Mouse (Mus musculus) lung, embryonic 14.5 days (tissue): ENCODE data around the gene Tjp3. TPM values are rescaled to one million over a fixed set of nuclear protein-coding genes. Genes with fewer than 3 reads are reported as not detected.

Source experiments
- ATAC-seq: fragments of 200-750 bp; cut with Nextera tagmentation; 2 replicates; pipeline ENCODE4 v1.8.0; 2017; ENCODE audit warnings: mild to moderate bottlenecking, moderate TSS enrichment, moderate library complexity; ENCODE audit not compliant: insufficient read depth
- DNase-seq: peaks from one replicate; pipeline ENCODE4 v3.0.0-alpha.2; 2015
- H3K27ac ChIP-seq: fragments of 300-500 bp; sonication (generic); 2 replicates; pipeline ENCODE4 v1.5.1; 2014; ENCODE audit warnings: low read depth, mild to moderate bottlenecking, moderate library complexity
- H3K27me3 ChIP-seq: fragments of 300-500 bp; sonication (generic); 2 replicates; pipeline ENCODE4 v1.6.1; 2014; ENCODE audit warnings: low read length, control low read depth; ENCODE audit not compliant: insufficient read depth
- H3K36me3 ChIP-seq: fragments of 300-500 bp; sonication (generic); 2 replicates; pipeline ENCODE4 v1.6.1; 2014; ENCODE audit warnings: control low read depth; ENCODE audit not compliant: insufficient read depth
- H3K4me1 ChIP-seq: fragments of 300-500 bp; sonication (generic); 2 replicates; pipeline ENCODE4 v1.6.1; 2014; ENCODE audit warnings: antibody characterized with exemption, control low read depth; ENCODE audit not compliant: insufficient read depth
- H3K4me2 ChIP-seq: fragments of 300-500 bp; sonication (generic); 2 replicates; pipeline ENCODE4 v1.6.1; 2014; ENCODE audit warnings: mild to moderate bottlenecking
- H3K4me3 ChIP-seq: fragments of 300-500 bp; sonication (generic); 2 replicates; pipeline ENCODE4 v1.5.1; 2014; ENCODE audit warnings: low read depth, low read length
- H3K9ac ChIP-seq: fragments of 300-500 bp; sonication (generic); 2 replicates; pipeline ENCODE4 v1.6.1; 2014
- H3K9me3 ChIP-seq: fragments of 300-500 bp; sonication (generic); 2 replicates; pipeline ENCODE4 v1.6.1; 2016; ENCODE audit warnings: low read depth, low read length, control low read depth
- CTCF ChIP-seq: IDR thresholded peaks from 2 replicates; pipeline ENCODE4 v1.5.1; 2016; ENCODE audit warnings: antibody characterized with exemption, low read depth
- WGBS: fragments of 180-500 bp; shearing (Covaris S2); extraction: QIAGEN DNeasy Blood & Tissue Kit; methylation state at CpG from one replicate; pipeline ENCODE4 v1.1.7; 2014; 5-methylcytosine and 5-hydroxymethylcytosine counted together
- polyA plus RNA-seq: library from polyadenylated mRNA; unstranded; fragments of >200 nt; fragmentation: Nextera tagmentation; extraction: Ambion mirVana; gene quantifications from 2 replicates; pipeline ENCODE4 v1.2.1, GENCODE M21; 2014

Tjp3 gene
- polyA plus RNA-seq, 1 experiment from 2014 or later, result 17.2 TPM

DNA sequence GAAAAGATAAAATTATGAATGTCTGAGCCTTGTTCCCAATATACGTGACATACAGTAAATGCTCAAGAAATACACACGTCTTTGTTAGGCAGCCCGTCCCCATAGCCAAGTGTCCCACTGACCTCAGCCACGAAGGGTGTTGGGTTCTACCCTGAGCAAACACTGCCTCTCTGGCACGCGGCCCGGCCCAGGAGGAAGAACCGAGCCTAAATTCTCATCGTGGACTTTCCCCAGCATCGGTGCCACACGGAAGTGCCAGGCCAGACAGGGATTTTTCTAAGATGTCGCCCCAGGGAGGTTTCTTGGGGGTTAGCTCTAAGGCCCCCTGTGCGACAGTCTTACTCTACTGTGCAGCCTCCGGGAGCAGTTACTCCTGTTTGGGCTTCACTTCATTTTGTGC is 1.6 kb downstream of the Tjp3 start:
- H3K4me1 ChIP-seq, result peaks cover 14% of the 10 kb centered on the region
- 43% methylated on average over 14 of the region's 14 CpGs for WGBS
- ATAC-seq (no peak), DNase-seq (no peak)
- TF ChIP-seq CTCF, result no peak
- H3K4me3 ChIP-seq, result no peak overlapping the region
- H3K36me3 ChIP-seq, result no peaks in the 10 kb centered on the region
- no peaks in the 10 kb centered on the region for H3K9me3 ChIP-seq
- H3K4me2 ChIP-seq, result peak overlapping the region; percentile 53
- H3K27ac ChIP-seq, result no peak overlapping the region
- H3K9ac ChIP-seq, result no peak overlapping the region
- H3K27me3 ChIP-seq, result peaks cover 22% of the 10 kb centered on the region

DNA sequence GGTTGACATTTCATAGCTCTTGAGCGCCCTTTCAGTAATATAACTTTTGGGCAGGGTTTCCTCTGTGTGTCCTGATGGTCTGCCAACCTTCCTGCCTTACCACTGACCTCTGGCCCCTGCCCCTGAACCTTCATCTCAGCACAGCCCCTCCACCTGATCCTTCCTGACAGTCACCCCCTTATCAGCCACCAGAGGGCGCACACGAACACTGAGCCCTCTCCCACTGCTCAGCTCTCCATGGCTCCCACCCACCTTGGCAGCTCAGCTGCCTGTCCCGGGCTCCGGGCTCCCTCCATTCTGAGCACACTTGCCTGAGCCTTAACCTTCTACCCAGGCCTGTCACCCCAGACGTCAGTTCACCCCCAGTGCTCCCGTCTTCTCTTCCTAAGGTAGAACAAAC is 2.1 kb downstream of the Tjp3 start:
- Histone ChIP-seq H3K36me3 (no peaks in the 10 kb centered on the region), H3K27me3 (peaks cover 27% of the 10 kb centered on the region), H3K4me2 (peak overlapping the region; percentile 53), H3K9ac (no peak overlapping the region), H3K27ac (no peak overlapping the region), H3K4me1 (peaks cover 10% of the 10 kb centered on the region), H3K9me3 (no peaks in the 10 kb centered on the region), H3K4me3 (no peak overlapping the region)
- peak; percentile 94 for TF ChIP-seq CTCF
- 3% methylated on average over 7 of the region's 7 CpGs for whole genome bisulfite sequencing
- DNase-seq (peak; percentile 85), ATAC-seq (no peak)

DNA sequence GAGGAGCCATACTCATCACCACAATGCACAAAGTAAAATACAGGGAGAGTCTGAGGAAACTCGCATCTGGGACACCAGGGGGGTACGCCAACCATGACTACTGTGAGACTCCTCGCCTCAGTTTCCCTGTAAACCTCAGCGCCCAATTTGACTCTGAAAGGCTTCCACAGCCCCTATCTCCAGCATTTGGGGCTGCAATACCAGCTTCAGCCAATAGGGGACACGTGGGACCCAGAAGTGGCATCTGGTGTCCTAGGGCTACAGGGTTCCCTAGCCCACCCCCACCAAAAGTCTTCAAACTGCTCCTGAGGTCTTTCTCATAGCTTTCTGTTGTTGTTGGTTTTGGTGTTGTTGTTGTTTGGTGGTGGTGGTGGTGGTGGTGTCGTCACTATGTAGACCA is 2.8 kb downstream of the Tjp3 start:
- WGBS, result 29% methylated on average over 6 of the region's 6 CpGs
- ATAC-seq (no peak), DNase-seq (peak; percentile 66)
- no peak overlapping the region for H3K9ac ChIP-seq
- peaks cover 4% of the 10 kb centered on the region for H3K4me1 ChIP-seq
- no peak overlapping the region for H3K4me3 ChIP-seq
- peaks cover 34% of the 10 kb centered on the region for H3K27me3 ChIP-seq
- H3K36me3 ChIP-seq, result no peaks in the 10 kb centered on the region
- TF ChIP-seq CTCF, result peak; percentile 74
- H3K9me3 ChIP-seq, result no peaks in the 10 kb centered on the region
- H3K27ac ChIP-seq, result no peak overlapping the region
- no peak overlapping the region; the same call in 1 of the 2 replicates for H3K4me2 ChIP-seq

DNA sequence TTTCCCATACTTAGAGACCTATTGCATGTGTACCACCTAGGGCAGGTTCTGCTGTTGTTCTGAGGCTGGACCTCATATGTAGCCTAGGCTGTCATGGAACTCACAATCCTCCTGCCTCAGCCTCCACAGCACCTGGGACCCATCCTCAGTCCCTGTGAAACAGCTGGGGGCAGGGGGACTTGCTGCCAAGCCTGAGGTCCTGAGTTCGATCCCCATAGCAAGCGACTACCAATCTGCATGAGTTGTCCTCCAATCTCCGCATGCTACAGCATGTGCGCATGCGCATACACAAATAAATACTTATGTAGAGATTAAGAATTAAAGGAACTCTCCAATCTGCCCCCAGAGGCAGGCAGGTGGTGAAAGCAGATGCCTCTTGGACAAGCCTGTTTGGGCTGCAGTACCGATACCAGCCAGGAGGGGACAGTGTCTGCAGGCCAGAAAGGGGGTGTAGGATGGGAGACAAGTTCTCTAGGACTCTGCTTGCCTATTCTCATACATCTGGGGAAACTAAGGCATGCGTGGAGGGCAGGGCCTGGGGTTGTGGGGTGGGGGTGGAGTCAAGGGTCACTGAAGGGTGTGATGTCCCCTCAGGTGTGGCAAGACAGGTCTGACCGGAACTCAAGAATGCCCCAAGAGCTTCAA is 3.7 kb downstream of the Tjp3 start:
- DNase-seq, result peak; percentile 60
- no peak overlapping the region for H3K4me3 ChIP-seq
- H3K9ac ChIP-seq, result no peak overlapping the region
- H3K4me1 ChIP-seq, result 0 out of 2 replicates have a peak, but pooled peaks cover 2% of the 10 kb centered on the region
- H3K27ac ChIP-seq, result no peak overlapping the region
- H3K9me3 ChIP-seq, result no peaks in the 10 kb centered on the region
- peak; percentile 94 for TF ChIP-seq CTCF
- no peaks in the 10 kb centered on the region for H3K36me3 ChIP-seq
- no peak for ATAC-seq
- 56% methylated on average over 8 of the region's 8 CpGs for WGBS
- H3K27me3 ChIP-seq, result peaks cover 43% of the 10 kb centered on the region
- H3K4me2 ChIP-seq, result peak overlapping the region; percentile 33

DNA sequence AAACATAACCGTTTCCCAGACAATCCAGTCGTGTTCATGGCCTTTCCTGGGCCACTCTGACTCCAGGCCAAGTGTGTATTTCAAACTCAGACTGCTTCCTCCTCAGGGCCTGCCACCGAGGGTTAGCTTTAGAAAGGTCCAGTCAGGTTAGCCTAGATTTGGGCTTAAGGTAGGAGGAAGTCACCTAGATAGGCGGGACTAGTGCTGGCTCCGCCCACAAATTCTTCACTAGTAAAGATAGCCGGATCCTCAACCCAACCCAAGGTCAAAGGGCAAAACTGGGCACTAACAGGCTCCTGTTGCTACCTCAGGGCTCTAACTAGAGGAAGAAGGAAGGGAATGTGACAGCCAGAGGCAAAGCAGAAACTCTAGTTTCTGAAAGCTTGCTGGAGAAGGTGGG is 4.8 kb downstream of the Tjp3 start:
- no peak for TF ChIP-seq CTCF
- Histone ChIP-seq H3K27ac (no peak overlapping the region), H3K27me3 (peaks cover 43% of the 10 kb centered on the region), H3K9me3 (no peaks in the 10 kb centered on the region), H3K36me3 (no peaks in the 10 kb centered on the region), H3K4me1 (0 out of 2 replicates have a peak, but pooled peaks cover 2% of the 10 kb centered on the region), H3K4me3 (no peak overlapping the region), H3K4me2 (peak overlapping the region; percentile 66; the same call in 1 of the 2 replicates), H3K9ac (no peak overlapping the region)
- WGBS, result 29% methylated on average over 6 of the region's 6 CpGs
- ATAC-seq (no peak), DNase-seq (no peak)

DNA sequence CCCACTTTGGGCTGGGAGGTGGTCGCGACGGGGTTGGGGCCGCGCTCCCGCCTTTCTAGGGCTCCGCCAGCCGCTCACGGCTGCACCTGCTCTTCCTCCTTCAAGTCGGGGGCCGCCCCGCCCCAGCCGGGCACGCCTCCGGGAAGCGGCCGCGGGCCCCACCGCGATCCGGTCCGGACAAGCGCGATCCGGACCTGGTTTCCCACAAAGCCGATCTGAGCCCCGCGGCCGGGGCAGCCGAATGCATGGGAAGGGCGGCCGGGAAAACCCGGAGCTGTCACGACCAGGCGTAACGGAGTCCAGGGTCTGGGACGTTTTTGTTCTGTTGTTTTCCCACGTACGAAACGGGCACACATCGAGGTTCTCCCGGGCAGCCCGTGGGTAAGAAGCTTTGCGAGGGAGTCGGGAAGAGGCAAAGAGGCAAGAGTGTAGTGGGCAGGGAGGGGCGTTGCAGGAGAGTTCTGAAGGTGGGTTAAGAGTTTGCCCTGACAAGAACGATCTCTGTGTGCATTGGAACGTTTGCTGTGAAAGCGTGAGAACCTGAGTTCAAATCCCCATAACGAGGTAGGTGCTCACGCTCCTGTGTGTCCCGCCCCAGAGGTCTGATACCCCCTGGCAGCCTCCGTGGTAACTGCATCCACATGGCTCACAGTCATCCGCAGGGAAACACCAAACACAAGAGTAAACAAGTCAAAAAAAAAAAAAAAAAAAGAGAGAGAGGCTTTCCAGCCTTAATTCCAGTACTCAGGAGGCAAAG is 5.5 kb downstream of the Tjp3 start:
- H3K27me3 ChIP-seq, result peaks cover 39% of the 10 kb centered on the region
- no peaks in the 10 kb centered on the region for H3K36me3 ChIP-seq
- no peaks in the 10 kb centered on the region for H3K4me1 ChIP-seq
- H3K9ac ChIP-seq, result peak overlapping the region; percentile 47
- H3K27ac ChIP-seq, result peak overlapping the region; percentile 6; the same call in 1 of the 2 replicates
- 1% methylated on average over 54 of the region's 54 CpGs for WGBS
- DNase-seq (peak; percentile 96), ATAC-seq (peak; percentile 69)
- H3K4me2 ChIP-seq, result peak overlapping the region; percentile 66
- peak overlapping the region; percentile 40 for H3K4me3 ChIP-seq
- TF ChIP-seq CTCF, result peak; percentile 22; the same call in 1 of the 2 replicates
- H3K9me3 ChIP-seq, result no peaks in the 10 kb centered on the region

DNA sequence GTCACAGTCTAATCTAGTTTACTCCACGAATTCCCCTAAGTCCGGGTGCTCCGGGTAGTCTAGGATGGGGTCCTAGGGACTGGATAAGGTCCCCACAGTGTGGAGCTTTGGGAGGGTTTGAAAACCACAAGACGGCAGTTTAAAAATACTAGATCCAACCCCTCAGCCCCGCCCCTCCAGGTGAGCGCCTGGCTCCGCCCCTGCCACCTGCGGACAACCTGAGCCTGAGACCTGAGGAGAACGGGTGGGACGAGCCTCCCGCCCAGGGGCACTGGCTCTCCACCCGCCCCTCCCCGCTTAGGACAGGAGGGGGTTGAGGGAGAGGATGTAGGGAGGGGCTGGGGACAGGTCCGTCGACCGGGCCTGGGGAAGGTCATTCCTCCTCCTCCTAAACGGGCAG is 6.7 kb downstream of the Tjp3 start:
- 9% methylated on average over 17 of the region's 17 CpGs for WGBS
- H3K9ac ChIP-seq, result peak overlapping the region; percentile 13
- ATAC-seq (peak; percentile 26; the same call in 1 of the 2 replicates), DNase-seq (peak; percentile 59)
- no peak for TF ChIP-seq CTCF
- H3K27ac ChIP-seq, result peak overlapping the region; percentile 6
- H3K4me3 ChIP-seq, result peak overlapping the region; percentile 40
- H3K4me1 ChIP-seq, result no peaks in the 10 kb centered on the region
- no peaks in the 10 kb centered on the region for H3K36me3 ChIP-seq
- peak overlapping the region; percentile 66 for H3K4me2 ChIP-seq
- H3K9me3 ChIP-seq, result no peaks in the 10 kb centered on the region
- peaks cover 34% of the 10 kb centered on the region for H3K27me3 ChIP-seq
